Mouse (Mus musculus) olfactory bulb, adult 2 months (tissue): ENCODE results near the gene Cx3cl1.

ENCODE experiments used
- CTCF ChIP-seq: fragments of 200-500 bp; IDR thresholded peaks from 2 replicates; pipeline ENCODE4 v1.5.1; 2012; ENCODE audit warnings: low read depth, mild to moderate bottlenecking, low read length, moderate library complexity; ENCODE audit not compliant: insufficient read depth
- POLR2A ChIP-seq: fragments of 200-500 bp; IDR thresholded peaks from 2 replicates; pipeline ENCODE4 v1.6.1; 2012; ENCODE audit warnings: mild to moderate bottlenecking, low read depth, low read length, moderate library complexity; ENCODE audit not compliant: insufficient read depth

DNA sequence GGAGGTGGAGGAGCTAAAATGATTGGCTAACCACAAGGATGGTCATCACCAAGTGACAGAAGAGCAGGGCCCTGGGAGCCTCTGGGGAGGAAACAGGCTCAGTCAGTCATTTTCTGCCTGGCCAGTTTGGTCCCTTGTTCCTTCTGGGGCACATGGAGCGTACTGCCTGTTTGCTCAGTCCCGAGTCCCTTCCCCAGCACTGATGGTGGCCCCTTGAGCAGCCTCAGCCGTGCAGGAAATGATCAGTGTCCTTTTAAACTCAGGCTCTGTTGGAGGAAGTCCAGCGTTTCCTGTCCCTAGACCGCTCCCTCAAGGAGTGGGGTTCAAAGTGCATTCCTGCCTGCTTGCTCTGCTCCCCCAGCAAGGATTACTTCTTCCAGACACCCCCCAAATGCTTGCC lies 6.7 kb downstream of the Cx3cl1 start:
- no peak for TF ChIP-seq POLR2A
- TF ChIP-seq CTCF, result no peak
